Mouse (Mus musculus): ENCODE results near the gene Csf2ra.
"Not testable (repeated sequence)": the region's sequence is repeated elsewhere in the genome, so short reads cannot be mapped to it uniquely, and the experiment has no call there.

The Csf2ra gene

DNA sequence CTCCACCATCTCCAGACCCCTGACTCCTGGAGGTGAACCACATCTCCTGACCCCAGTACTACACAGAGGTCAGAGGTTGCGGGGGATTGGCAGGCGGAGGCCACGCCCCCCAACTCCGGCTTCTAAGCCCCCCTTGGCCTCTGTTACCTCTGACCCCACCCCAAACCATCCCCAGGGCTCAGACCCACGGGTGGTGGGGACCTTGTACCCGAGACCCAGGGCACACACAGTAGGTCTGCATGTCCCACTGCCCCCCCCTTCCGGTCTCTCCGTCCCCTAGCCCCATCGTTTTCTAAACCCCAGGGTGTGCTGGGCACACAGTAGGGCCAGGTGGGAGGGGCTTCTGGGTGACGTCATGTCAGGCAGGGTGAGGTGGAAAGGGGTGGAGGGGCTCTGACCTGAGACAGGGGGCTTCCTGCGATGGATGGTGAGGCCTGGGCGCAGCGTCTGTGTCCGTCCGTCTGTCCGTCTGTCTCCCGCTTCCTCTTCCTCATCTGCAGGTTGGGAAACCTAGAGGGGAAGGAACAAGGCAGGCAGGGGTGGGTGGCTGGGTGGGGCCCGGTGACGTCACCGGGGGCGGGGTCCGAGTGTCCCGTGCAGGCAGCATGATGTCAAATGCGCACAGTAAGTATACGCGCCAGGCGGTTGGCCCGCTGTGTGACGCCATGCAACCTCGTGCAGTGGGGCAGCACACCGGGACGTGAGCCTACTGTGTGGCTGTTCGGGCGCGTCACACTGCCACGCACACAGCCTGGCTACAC is at the start of gene Csf2ra:
Gene Csf2ra (minus strand): TSS at position 489 of the 761 bp plus-strand sequence.
- Histone ChIP-seq H3K27me3 (ENCODE audit: control insufficient read depth, insufficient read depth, low read length, poor library complexity, severe bottlenecking) (no peaks in the 10 kb centered on the region), H3K36me3 (ENCODE audit: control insufficient read depth, insufficient read depth, low read length, poor library complexity, severe bottlenecking) (no peaks in the 10 kb centered on the region)
- DNase-seq (ENCODE audit: low read depth, low spot score) = peak; percentile 74

DNA sequence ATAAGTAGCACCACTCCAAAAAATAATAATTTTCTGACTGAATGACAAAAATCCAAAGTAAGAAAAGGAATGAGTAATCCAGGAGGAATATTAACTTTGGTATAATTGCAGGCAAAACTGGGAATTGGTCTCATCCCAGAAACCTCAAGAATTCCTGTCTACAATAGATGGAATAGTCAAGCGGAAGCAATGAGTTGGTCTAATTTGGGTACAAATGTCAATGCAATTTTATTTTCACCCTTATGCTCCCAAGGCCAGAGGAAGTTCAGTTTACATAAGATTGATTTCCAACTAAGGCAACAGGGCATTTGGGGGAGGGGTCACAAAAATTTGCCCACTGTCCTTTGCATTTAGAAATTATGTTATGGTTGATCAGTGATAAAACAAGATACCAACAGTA is 47.2 kb upstream of the Csf2ra start:
- DNase-seq (ENCODE audit: low read depth, low spot score) = no peak
- no peaks in the 10 kb centered on the region for H3K27me3 ChIP-seq (ENCODE audit: control insufficient read depth, insufficient read depth, low read length, poor library complexity, severe bottlenecking)

DNA sequence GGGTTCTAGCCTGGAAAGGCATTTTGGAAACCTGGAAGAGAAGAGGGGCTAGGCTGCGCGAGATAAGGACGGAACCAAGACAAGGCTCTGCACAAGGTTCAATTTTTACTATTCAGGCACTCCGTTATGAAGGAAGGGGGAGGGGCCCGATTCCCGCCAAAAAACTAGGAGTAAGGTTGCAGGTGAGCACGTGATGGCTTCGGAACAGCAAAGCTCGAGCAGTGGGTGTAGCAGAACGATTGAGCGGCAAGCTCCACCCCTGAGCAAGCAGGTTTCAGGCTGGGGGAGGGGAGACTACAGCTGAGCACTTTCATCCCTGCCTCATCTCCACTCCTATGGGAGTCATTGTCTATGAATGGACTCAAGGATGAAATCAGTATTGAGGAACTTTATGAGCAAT is 40.9 kb upstream of the Csf2ra start:
- not testable (repeated sequence) for H3K27me3 ChIP-seq (ENCODE audit: control insufficient read depth, insufficient read depth, low read length, poor library complexity, severe bottlenecking); DNase-seq (ENCODE audit: low read depth, low spot score); H3K36me3 ChIP-seq (ENCODE audit: control insufficient read depth, insufficient read depth, low read length, poor library complexity, severe bottlenecking)

More for the DNA sequence above, 47.2 kb upstream of the Csf2ra start:
- H3K36me3 ChIP-seq (ENCODE audit: control insufficient read depth, insufficient read depth, low read length, poor library complexity, severe bottlenecking) = no peaks in the 10 kb centered on the region

DNA sequence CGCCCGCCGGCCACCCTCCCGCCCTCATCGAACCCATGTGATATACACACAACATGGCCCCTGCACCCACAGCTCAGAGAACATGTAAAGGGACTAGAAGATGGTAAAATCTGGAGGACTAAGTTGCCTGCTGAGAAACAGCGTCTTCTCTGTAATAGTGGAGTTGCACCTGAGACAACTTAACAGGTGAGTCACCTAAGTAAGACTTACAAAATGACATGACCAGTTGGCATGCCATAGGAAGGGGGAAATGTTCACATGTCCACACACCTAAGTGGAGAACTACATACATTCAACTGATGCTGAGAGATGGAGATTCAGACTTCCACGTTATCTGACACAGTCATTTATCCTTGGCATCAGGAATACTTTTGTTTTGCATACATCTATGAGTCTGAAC is 38.9 kb upstream of the Csf2ra start:
- Histone ChIP-seq H3K27me3 (ENCODE audit: control insufficient read depth, insufficient read depth, low read length, poor library complexity, severe bottlenecking) (no peaks in the 10 kb centered on the region), H3K36me3 (ENCODE audit: control insufficient read depth, insufficient read depth, low read length, poor library complexity, severe bottlenecking) (no peaks in the 10 kb centered on the region)
- DNase-seq (ENCODE audit: low read depth, low spot score) = peak; percentile 24

DNA sequence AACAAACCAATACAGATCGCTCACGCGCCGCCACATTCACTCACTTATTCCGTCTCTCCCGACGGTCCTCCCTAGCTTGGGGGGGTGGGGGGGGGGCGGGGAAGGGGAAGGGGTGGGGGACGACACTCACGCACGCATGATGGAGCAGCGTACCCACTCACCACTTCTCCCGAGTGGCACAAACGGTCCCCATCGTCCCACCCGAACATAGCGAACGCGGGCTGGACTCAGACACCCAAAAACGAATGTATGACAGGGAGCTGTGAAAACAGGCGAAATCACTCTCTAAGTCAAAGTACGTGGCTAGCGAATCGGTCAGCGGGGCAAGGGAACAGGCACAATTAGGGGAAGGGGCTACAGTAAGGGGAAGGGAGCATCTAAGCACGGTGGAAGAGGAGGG is 38.4 kb upstream of the Csf2ra start:
- Histone ChIP-seq H3K36me3 (ENCODE audit: control insufficient read depth, insufficient read depth, low read length, poor library complexity, severe bottlenecking) (no peaks in the 10 kb centered on the region), H3K27me3 (ENCODE audit: control insufficient read depth, insufficient read depth, low read length, poor library complexity, severe bottlenecking) (no peaks in the 10 kb centered on the region)
- peak; percentile 51 for DNase-seq (ENCODE audit: low read depth, low spot score)

DNA sequence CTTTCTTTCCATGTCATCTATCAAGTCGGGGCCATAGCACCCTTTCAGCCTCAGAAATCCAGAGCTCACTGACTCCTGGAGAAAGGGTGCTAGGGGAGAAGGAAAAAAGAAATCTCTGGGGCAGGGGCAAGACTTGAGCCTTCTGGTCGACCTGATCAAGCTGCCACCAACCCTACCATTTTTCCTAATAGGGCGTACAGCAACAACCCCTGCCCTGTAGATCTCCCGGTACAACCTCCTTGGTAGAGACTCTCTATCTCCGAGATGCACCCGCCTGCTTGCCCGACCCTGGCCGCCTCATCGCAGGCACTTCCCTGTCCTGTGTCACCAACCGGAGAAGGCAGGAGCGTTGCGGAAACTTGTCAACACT is 38.0 kb upstream of the Csf2ra start:
- H3K36me3 ChIP-seq (ENCODE audit: control insufficient read depth, insufficient read depth, low read length, poor library complexity, severe bottlenecking) = no peaks in the 10 kb centered on the region
- DNase-seq (ENCODE audit: low read depth, low spot score) = peak; percentile 75

DNA sequence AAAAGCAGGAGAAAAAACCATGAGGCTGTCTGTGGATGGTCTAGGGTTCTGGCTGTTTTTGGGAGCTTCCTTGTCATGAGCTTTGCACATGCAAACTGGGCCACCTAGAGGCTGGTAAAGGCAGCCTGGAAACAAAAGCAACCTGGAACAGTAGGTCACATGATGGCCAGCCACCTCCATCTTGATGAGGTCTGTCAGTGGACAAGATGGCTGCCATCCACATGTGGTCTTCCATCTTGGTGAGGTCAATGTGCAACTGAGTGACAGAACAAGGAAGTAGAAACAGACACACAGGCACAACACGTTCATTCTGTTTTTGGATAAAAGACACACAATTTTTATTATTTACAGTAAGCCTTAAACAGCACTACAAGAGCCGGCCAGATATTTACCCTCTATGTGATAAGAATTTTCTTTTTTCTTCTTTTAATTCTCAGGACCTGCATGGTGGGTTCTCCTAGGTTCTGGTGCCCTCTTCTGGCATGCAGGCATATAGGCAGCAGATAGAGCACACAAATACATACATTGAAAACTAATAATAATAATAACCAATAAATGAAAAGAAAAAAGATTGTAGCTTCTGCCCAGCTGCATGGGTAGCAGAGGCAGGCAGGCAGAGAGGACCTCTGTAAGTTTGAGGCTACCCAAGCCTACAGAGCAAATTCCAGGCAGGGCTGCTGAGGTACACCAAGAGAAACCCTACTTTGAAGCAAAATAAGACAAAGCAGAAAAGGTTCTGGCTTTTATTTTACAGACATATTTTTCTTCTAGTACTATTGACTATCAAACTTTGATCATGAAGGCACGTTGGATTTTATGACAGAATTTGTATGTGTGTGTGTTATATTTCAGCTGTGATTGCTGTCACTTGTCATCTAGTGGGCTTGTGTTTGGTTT is 37.4 kb upstream of the Csf2ra start:
- DNase-seq (ENCODE audit: low read depth, low spot score) = peak; percentile 95
- H3K36me3 ChIP-seq (ENCODE audit: control insufficient read depth, insufficient read depth, low read length, poor library complexity, severe bottlenecking) = no peaks in the 10 kb centered on the region
- H3K27me3 ChIP-seq (ENCODE audit: control insufficient read depth, insufficient read depth, low read length, poor library complexity, severe bottlenecking) = no peaks in the 10 kb centered on the region

More for the DNA sequence above, 38.0 kb upstream of the Csf2ra start:
- H3K27me3 ChIP-seq (ENCODE audit: control insufficient read depth, insufficient read depth, low read length, poor library complexity, severe bottlenecking) = no peaks in the 10 kb centered on the region

DNA sequence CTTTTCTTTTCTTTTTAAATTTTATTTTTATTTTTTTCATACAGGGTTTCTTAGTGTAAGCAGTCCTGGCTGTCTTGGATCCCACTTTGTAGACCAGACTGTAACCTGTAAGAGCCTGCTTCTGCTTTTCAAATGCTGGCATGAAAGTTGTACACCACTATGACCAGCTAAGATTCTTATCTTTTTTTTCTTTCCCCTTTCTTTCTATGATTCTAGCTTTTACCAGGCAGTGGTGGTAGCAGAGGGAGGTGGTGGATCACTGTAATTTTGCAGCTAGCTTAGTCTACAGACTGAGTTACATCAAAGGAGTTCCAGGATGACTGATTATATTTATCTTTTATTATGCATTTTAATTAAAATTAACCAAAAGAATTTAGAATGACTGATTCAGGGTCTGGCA is 36.7 kb upstream of the Csf2ra start:
- no peaks in the 10 kb centered on the region for H3K36me3 ChIP-seq (ENCODE audit: control insufficient read depth, insufficient read depth, low read length, poor library complexity, severe bottlenecking)
- peak; percentile 21 for DNase-seq (ENCODE audit: low read depth, low spot score)

DNA sequence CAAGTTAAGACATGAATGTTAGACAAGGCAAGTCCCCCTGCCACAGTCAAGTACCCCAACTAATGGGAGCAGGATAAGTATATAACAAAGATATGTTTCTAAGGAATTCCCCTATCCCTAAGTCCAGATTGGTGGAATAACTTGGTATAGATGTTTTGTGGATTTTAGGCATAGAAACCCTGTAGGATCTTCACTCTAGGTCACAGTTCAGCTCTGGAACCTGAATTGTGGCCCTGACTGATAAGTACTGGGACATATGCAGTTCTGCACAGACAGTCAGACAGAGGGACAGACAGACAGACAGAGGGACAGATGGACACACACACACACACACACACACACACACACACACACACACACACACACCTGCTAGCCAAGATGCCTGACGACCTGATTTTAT is 36.0 kb upstream of the Csf2ra start:
- no peaks in the 10 kb centered on the region for H3K36me3 ChIP-seq (ENCODE audit: control insufficient read depth, insufficient read depth, low read length, poor library complexity, severe bottlenecking)
- peak; percentile 64 for DNase-seq (ENCODE audit: low read depth, low spot score)
- H3K27me3 ChIP-seq (ENCODE audit: control insufficient read depth, insufficient read depth, low read length, poor library complexity, severe bottlenecking) = no peaks in the 10 kb centered on the region

More for the DNA sequence above, 36.7 kb upstream of the Csf2ra start:
- H3K27me3 ChIP-seq (ENCODE audit: control insufficient read depth, insufficient read depth, low read length, poor library complexity, severe bottlenecking) = no peaks in the 10 kb centered on the region

DNA sequence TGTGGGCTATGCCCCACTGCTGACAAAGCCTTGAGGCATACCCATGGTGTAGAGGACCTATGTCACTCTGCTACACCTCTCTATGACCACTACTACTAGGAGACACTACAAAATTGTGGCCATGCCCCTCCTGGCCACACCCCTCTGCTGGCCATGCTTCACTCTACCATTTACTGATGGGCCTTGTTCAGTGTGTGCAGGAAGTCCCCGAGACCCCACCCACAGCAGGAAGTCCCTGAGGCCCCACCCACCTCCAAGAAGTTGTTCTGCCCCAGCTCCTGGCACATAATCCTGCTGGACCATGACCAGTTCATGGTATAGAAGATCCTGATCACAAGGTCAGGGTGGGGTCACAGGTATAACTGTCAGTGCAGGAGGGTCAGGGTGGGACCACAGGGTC is 33.0 kb upstream of the Csf2ra start:
- no peaks in the 10 kb centered on the region for H3K27me3 ChIP-seq (ENCODE audit: control insufficient read depth, insufficient read depth, low read length, poor library complexity, severe bottlenecking)
- no peaks in the 10 kb centered on the region for H3K36me3 ChIP-seq (ENCODE audit: control insufficient read depth, insufficient read depth, low read length, poor library complexity, severe bottlenecking)
- DNase-seq (ENCODE audit: low read depth, low spot score) = no peak

DNA sequence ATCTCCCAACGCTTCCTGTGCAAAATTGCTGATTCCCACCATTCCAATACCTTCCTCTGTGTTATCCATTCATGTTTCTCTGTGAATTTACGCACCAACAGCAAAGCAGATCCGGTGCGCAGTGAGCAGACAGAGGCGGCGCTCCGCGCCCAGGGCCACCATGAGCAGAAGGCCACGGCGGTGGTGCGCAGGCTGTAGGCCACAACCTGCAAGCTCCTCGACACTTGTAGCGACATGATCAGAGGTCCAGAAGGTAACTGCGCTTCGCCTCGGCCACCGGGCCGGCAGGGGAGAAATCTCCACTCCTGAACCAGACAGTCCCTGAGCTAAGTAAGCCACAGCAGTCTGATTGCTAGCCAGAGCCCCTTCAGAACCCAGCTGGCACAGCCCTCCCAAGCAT is 29.5 kb upstream of the Csf2ra start:
- DNase-seq (ENCODE audit: low read depth, low spot score) = no peak
- H3K36me3 ChIP-seq (ENCODE audit: control insufficient read depth, insufficient read depth, low read length, poor library complexity, severe bottlenecking) = no peaks in the 10 kb centered on the region
- no peaks in the 10 kb centered on the region for H3K27me3 ChIP-seq (ENCODE audit: control insufficient read depth, insufficient read depth, low read length, poor library complexity, severe bottlenecking)

DNA sequence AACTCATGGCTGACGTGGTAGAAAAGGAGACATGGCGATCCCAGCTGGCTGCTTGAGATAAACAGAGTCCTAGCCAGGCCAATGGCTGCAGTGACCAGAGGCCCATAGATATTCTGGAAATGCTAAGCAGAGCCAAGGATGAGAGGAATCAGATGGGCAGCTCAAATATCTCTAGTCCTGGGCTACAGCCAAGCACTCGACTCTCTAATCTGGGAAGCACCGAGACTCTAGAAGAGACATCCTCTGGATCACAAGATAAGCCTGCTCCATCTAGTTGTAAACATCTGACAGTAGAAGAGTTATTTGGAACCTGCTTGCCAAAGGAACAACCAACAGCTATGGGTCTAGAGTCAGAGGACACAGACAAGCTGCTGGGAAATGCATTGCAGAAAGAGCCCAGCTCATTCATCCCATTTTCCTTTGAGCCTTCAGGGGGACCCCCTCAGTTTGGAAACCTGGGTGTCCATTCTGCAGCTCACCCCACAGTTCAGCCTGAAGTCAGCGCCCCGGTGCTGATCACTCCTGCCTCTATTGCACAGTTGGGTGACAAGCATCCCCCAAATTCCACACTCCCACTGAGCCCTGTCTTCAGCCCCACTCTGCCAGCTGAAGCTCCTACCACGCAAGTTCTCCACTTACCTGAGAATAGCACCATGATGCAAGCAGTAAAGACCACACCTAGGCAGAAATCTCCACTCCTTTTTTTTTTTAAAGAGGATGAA is 28.1 kb upstream of the Csf2ra start:
- Histone ChIP-seq H3K36me3 (ENCODE audit: control insufficient read depth, insufficient read depth, low read length, poor library complexity, severe bottlenecking) (no peaks in the 10 kb centered on the region), H3K27me3 (ENCODE audit: control insufficient read depth, insufficient read depth, low read length, poor library complexity, severe bottlenecking) (no peaks in the 10 kb centered on the region)
- no peak for DNase-seq (ENCODE audit: low read depth, low spot score)

DNA sequence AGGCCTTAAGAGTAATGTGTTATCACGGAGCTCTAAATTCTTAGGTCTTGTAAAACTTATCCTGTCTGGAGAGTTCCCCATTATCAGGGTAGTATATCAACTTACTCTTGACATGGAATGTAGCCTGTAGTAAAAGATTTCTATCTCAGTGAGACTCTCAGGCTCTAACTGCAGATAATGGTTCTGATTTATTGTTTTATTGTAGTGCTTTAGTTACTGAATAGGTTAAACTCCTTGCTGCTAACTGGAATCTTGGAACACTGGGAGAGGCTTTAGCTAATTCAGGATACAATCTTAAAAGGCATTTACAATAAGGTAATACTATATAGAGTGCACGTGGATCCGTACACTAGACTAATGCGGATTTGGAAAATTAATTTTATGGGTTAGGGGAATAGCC is 19.1 kb upstream of the Csf2ra start:
- not testable (repeated sequence) for H3K36me3 ChIP-seq (ENCODE audit: control insufficient read depth, insufficient read depth, low read length, poor library complexity, severe bottlenecking); DNase-seq (ENCODE audit: low read depth, low spot score); H3K27me3 ChIP-seq (ENCODE audit: control insufficient read depth, insufficient read depth, low read length, poor library complexity, severe bottlenecking)

DNA sequence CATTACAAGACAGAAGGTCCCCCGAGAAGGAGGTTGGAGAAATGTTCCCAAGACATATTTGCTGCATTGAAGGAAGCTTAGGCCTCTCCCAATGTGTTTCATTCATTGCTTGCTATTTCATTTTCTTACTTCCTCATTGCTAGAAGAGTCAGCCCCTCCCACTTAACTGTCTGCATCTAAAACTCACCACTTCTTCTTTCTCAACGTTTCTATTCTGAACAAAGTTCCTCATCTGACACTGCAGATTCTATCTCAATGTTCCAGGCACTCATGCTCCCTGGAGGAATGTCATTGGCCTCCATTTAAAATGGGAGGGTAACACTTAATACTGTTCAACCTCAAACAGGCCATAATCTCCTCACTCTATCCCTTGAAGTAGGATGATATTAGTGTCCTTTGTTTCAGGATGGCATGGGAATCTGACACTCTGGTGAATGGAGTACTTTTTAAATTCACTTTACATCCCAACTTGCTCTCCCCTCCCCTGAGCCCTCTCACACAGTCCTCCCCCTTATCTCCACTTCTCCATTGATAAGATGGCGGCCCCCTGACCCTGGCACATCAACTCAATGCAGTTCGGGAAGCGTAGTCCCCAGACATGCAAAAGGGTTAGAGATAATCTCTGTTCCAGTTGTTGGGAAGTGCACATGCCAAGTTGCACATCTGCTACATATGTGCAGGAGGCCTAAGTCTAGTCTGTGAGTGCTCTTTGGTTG is 16.6 kb upstream of the Csf2ra start:
- no peaks in the 10 kb centered on the region for H3K27me3 ChIP-seq (ENCODE audit: control insufficient read depth, insufficient read depth, low read length, poor library complexity, severe bottlenecking)
- DNase-seq (ENCODE audit: low read depth, low spot score) = peak; percentile 77
- H3K36me3 ChIP-seq (ENCODE audit: control insufficient read depth, insufficient read depth, low read length, poor library complexity, severe bottlenecking) = no peaks in the 10 kb centered on the region

Data from splenic B cell, adult 2 months (primary cell).